Mouse (Mus musculus) embryonic facial prominence, embryonic 11.5 days (tissue): ENCODE measurements around the gene Banp. TPM values are rescaled to one million over a fixed set of nuclear protein-coding genes. Genes with fewer than 3 reads are reported as not detected.

Source experiments
- ATAC-seq: fragments of 200-750 bp; cut with Nextera tagmentation; replicated peaks from 2 replicates; pipeline ENCODE4 v1.8.0; 2017; ENCODE audit warnings: low read depth; ENCODE audit not compliant: insufficient number of reproducible peaks, low FRiP score, low TSS enrichment
- DNase-seq: peaks from one replicate; pipeline ENCODE4 v3.0.0-alpha.2; 2015; ENCODE audit warnings: low spot score
- H3K27ac ChIP-seq: fragments of 300-500 bp; sonication (generic); replicated peaks from 2 replicates; pipeline ENCODE4 v1.5.1; 2014; ENCODE audit warnings: mild to moderate bottlenecking, low read depth, low read length, control low read depth
- H3K27me3 ChIP-seq: fragments of 300-500 bp; sonication (generic); 2 replicates; pipeline ENCODE4 v1.6.1; 2014; ENCODE audit warnings: mild to moderate bottlenecking, low read length, moderate library complexity, mixed read lengths; ENCODE audit not compliant: control insufficient read depth, insufficient read depth
- H3K36me3 ChIP-seq: fragments of 300-500 bp; sonication (generic); replicated peaks from 2 replicates; pipeline ENCODE4 v1.6.1; 2014; ENCODE audit warnings: low read depth, mild to moderate bottlenecking, low read length, moderate library complexity, mixed read lengths; ENCODE audit not compliant: control insufficient read depth, insufficient read depth
- H3K4me1 ChIP-seq: fragments of 300-500 bp; sonication (generic); 2 replicates; pipeline ENCODE4 v1.6.1; 2014; ENCODE audit warnings: low read length, mixed read lengths; ENCODE audit not compliant: control insufficient read depth, insufficient read depth
- H3K4me2 ChIP-seq: fragments of 300-500 bp; sonication (generic); 2 replicates; pipeline ENCODE4 v1.6.1; 2014; ENCODE audit warnings: low read depth, mild to moderate bottlenecking, control low read depth, low read length, moderate library complexity
- H3K4me3 ChIP-seq: fragments of 300-500 bp; sonication (generic); 2 replicates; pipeline ENCODE4 v1.5.1; 2014; ENCODE audit warnings: low read depth, low read length, control low read depth
- H3K9ac ChIP-seq: fragments of 300-500 bp; sonication (generic); replicated peaks from 2 replicates; pipeline ENCODE4 v1.6.1; 2014; ENCODE audit warnings: mild to moderate bottlenecking, control low read depth, low read length
- H3K9me3 ChIP-seq: fragments of 300-500 bp; sonication (generic); replicated peaks from 2 replicates; pipeline ENCODE4 v1.6.1; 2016; ENCODE audit warnings: mild to moderate bottlenecking, low read length, inconsistent platforms, mixed read lengths; ENCODE audit not compliant: control insufficient read depth
- WGBS: fragments of 180-500 bp; shearing (Covaris S2); extraction: QIAGEN DNeasy Blood & Tissue Kit; methylation state at CpG from one replicate; pipeline ENCODE4 v1.1.7; 2014; 5-methylcytosine and 5-hydroxymethylcytosine counted together
- polyA plus RNA-seq: library from polyadenylated mRNA; unstranded; fragments of >200 nt; fragmentation: Nextera tagmentation; extraction: Ambion mirVana; gene quantifications from 2 replicates; pipeline ENCODE4 v1.2.1, GENCODE M21; 2014

The Banp gene
- polyA plus RNA-seq, 1 experiment from 2014 or later: 56.2 TPM

DNA sequence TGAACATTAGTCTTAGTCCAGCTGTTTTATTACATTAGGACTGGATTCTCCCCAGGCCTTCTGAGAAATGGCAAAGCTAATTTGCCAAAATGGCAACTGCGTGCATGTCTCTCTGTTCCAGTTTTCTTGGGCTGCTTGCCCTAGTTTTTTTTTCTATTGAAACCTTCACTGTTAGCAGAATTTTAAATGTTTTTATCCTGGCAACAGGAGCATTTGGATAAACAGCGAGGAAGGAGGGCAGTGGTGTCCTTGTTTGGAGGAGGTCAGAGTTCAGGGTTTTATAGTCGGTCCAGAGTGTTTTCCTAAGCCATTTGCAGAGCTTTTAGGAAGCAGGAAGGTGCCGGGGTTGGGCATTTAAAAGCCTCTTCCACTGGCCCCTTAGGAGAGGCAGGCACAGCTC, 18.4 kb downstream of the Banp start:
- no peaks in the 10 kb centered on the region for H3K27me3 ChIP-seq
- H3K9ac ChIP-seq: no peak overlapping the region
- 45% methylated on average over 4 of the region's 4 CpGs for WGBS
- no peak overlapping the region for H3K4me2 ChIP-seq
- H3K9me3 ChIP-seq: no peaks in the 10 kb centered on the region
- ATAC-seq: no peak
- peaks cover 6% of the 10 kb centered on the region for H3K4me1 ChIP-seq
- no peak overlapping the region for H3K27ac ChIP-seq
- H3K36me3 ChIP-seq: no peaks in the 10 kb centered on the region
- H3K4me3 ChIP-seq: no peak overlapping the region
- no peak for DNase-seq

DNA sequence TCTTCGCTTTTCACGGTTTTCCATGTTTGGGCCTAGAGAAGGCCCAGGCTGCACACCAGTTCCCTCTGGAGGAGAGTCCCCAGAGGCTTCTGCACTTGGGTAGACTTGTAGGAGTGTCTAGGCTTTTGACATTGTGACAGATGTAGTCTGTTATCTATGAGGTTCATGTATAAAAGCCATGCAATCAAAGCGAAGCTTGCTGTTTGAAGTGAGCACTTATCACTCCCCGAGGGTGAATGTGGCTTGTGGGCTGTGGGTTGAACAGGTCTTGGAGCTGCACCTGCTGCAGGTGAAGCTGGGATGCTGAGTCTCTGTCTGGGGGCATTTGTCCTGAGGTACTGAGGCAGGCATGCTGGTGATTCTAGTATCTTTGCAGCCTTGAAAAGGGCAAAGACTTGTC, 19.0 kb downstream of the Banp start:
- H3K27ac ChIP-seq: no peak overlapping the region
- H3K4me2 ChIP-seq: no peak overlapping the region
- no peaks in the 10 kb centered on the region for H3K27me3 ChIP-seq
- no peak for DNase-seq
- no peak for ATAC-seq
- WGBS: 78% methylated on average over 4 of the region's 4 CpGs
- H3K9me3 ChIP-seq: no peaks in the 10 kb centered on the region
- no peak overlapping the region for H3K9ac ChIP-seq
- no peak overlapping the region for H3K4me3 ChIP-seq
- no peaks in the 10 kb centered on the region for H3K36me3 ChIP-seq
- peaks cover 6% of the 10 kb centered on the region for H3K4me1 ChIP-seq

DNA sequence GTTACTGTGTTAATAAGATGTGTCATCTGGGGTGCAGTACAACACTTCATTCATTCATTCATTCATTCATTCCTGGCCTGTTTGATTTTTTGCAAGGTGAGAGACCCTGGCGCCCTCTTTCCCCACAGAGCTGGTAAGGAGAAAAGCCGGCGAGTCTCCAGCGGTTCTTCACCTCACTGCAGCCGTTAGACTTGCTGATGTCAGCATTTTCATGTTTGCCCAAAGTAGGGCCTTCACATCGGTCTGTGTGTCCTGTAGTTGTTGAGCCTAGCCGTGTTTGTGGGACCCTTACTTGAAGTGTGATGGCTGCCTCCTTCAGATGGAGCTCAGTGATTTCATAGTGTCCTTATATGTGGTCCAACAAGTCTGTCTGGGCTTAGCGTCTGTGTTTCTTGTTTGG, 20.7 kb downstream of the Banp start:
- 89% methylated on average over 8 of the region's 8 CpGs for WGBS
- Histone ChIP-seq H3K27me3 (no peaks in the 10 kb centered on the region), H3K9me3 (no peaks in the 10 kb centered on the region), H3K4me2 (no peak overlapping the region), H3K27ac (no peak overlapping the region), H3K4me1 (peaks cover 6% of the 10 kb centered on the region), H3K36me3 (no peaks in the 10 kb centered on the region), H3K4me3 (no peak overlapping the region), H3K9ac (no peak overlapping the region)
- DNase-seq (no peak), ATAC-seq (no peak)

DNA sequence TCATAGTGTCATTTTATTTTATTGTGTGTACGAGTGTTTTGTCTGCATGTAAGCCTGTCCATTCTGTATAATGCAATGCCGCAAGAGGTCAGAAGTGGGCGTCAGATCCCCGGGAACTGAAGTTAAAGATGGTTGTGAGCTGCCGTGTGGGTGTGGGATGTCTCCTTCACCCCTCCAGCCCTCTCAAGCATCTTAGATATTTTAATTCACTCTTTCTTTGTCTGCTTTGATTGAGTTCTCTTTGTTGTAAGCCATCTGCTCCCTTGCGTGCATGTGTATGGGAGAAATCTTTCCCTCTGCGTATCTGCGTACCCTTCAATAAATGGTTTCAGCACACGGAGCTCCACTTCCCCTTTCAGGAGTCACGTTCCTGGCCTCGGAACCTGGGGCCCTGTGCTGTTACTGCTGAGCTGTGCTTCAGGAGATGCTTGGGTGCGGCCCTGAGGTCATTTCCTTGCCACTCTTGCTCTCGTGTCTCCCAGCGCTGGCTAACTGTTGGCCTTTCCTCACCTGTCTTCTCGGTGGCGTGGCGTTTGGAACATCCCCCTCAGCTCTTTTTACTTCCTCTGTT, 22.0 kb downstream of the Banp start:
- H3K9ac ChIP-seq: no peak overlapping the region
- no peak overlapping the region for H3K27ac ChIP-seq
- H3K4me2 ChIP-seq: no peak overlapping the region
- H3K27me3 ChIP-seq: no peaks in the 10 kb centered on the region
- peaks cover 6% of the 10 kb centered on the region for H3K4me1 ChIP-seq
- DNase-seq (no peak), ATAC-seq (no peak)
- H3K9me3 ChIP-seq: no peaks in the 10 kb centered on the region
- H3K36me3 ChIP-seq: no peaks in the 10 kb centered on the region; the same call in 1 of the 2 replicates
- no peak overlapping the region for H3K4me3 ChIP-seq
- WGBS: 81% methylated on average over 17 of the region's 17 CpGs

DNA sequence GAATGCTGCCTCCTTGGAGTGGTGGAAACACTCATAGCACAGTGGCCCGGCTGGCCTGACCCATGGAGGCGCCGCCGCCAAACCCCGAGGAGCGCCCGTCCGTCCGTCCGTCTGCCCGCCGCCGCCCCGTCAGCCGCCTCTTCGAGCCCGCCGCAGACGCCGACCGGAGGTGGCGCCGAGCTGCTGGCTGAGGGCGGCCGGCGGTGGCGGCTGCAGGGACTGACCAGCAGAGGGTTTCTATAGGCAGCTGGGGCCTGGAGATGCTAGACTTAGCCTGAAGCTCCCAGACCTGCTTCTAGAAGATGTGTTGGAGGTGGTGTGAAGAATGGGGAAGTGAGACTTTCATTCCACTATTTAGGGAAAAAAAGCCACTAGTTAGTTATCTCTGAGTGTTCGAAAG, 24.4 kb downstream of the Banp start:
- DNase-seq (no peak), ATAC-seq (no peak)
- 95% methylated on average over 19 of the region's 28 CpGs for WGBS
- Histone ChIP-seq H3K4me3 (no peak overlapping the region), H3K27ac (no peak overlapping the region), H3K9me3 (no peaks in the 10 kb centered on the region), H3K4me2 (no peak overlapping the region), H3K27me3 (no peaks in the 10 kb centered on the region), H3K9ac (no peak overlapping the region), H3K4me1 (no peaks in the 10 kb centered on the region; the same call in 1 of the 2 replicates), H3K36me3 (peaks cover 3% of the 10 kb centered on the region)

DNA sequence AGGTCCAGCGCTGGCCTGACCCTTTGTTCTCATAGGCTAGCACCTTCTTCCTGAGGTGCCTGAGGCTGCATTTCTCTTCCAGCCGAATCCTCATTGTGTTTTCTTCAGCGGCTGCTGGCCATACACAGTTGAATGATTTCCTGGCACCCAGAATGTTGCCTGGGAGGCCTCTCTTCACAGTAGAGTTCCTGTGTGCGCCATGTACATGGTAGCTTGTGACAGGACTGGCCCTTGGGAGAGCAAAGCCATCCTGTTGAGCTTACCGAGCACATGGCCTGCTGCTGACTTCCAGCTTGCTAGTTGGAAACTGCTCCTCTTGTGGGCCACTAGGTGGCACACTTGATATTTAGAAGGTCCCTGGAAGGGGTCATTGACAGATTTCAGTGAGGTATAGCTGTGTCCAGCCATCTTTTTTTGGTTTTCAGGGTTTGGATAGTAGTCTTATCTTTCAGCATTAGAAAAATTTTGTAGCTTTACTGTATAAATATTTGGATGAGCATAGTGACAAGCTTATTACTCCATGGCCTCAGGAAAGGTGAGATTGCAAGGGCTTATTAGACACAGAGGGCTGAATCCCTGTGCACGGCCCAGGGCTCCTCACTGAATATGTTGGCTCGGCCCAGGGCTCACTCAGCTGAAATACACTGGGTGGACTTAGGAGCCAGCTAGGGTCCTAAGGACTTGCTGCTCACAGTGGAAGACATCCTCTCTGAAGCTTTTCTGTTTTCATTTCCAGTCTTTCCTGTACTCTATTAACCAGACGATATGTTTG, 28.5 kb downstream of the Banp start:
- H3K4me2 ChIP-seq: no peak overlapping the region
- ATAC-seq: peak; percentile 65; the same call in 1 of the 2 replicates
- H3K9ac ChIP-seq: peak overlapping the region; percentile 18; the same call in 1 of the 2 replicates
- peaks cover 5% of the 10 kb centered on the region for H3K36me3 ChIP-seq
- H3K27me3 ChIP-seq: no peaks in the 10 kb centered on the region
- WGBS: 55% methylated on average over 8 of the region's 8 CpGs
- no peak overlapping the region for H3K4me3 ChIP-seq
- no peak overlapping the region for H3K27ac ChIP-seq
- no peaks in the 10 kb centered on the region for H3K9me3 ChIP-seq
- peak; percentile 79 for DNase-seq
- no peaks in the 10 kb centered on the region for H3K4me1 ChIP-seq

DNA sequence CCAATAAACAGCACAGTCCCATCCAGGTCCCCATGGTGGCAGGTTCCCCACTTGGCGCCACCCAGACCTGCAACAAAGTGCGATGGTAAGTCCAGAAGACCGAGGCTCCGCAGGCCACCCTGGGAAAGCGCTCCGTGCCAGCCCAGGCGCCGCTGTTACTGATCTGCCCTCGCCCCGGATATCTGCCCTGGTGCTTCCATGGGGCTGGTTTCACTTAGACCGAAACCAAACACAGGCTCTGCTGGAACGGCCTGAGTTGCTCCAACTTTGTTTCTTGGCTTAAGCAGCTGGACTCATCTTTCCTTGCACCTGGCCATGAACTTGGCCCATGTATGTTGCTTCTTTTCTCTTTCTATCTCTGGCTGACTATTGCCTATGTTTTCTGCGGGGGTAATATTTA, 29.1 kb downstream of the Banp start:
- no peak overlapping the region for H3K4me2 ChIP-seq
- H3K9me3 ChIP-seq: no peaks in the 10 kb centered on the region
- ATAC-seq: no peak
- H3K4me1 ChIP-seq: no peaks in the 10 kb centered on the region
- H3K4me3 ChIP-seq: no peak overlapping the region
- 92% methylated on average over 13 of the region's 13 CpGs for WGBS
- H3K27ac ChIP-seq: no peak overlapping the region
- no peaks in the 10 kb centered on the region for H3K27me3 ChIP-seq
- DNase-seq: no peak
- H3K36me3 ChIP-seq: peaks cover 5% of the 10 kb centered on the region
- H3K9ac ChIP-seq: no peak overlapping the region

DNA sequence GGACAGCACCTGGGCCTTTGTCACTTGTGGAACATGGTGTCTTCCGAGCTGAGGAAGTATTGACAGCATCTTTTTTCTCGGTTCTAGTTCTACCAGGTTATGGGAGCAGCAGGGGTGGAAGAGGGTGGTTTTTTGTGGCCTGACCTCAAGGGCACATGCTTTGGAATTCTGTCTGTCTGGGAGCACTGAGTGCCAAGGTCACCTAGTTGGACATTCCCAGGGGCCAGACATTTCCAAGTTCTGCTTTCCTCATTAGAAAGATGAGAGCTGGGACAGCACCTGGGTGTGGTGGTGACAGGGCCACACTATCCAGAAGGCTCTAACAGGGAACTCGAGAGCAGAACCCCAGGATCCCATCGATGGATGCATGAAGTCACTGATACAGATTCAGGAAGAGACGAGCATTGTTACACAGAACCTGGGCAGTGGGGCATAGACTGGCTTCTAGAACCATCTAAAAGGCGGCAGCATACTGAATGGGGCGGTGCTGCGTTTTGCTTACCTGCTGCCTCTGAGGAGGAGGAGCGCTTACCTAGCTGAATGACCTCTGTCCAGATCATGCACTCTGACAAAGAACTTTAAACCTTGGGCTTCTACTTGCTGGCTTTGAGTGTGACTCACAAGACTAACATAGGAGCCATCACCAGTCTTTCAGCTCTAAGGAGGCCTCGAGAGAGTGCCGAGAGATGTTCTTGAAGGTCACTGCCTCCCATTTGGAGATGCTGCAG, 31.4 kb downstream of the Banp start:
- WGBS: 91% methylated on average over 11 of the region's 11 CpGs
- Histone ChIP-seq H3K4me2 (no peak overlapping the region), H3K4me3 (no peak overlapping the region), H3K27me3 (no peaks in the 10 kb centered on the region), H3K9me3 (no peaks in the 10 kb centered on the region), H3K9ac (no peak overlapping the region), H3K4me1 (no peaks in the 10 kb centered on the region), H3K27ac (no peak overlapping the region), H3K36me3 (peaks cover 5% of the 10 kb centered on the region)
- no peak for ATAC-seq
- no peak for DNase-seq
